Mouse (Mus musculus) forebrain, embryonic 14.5 days (tissue): ENCODE measurements around the gene Vill. TPM values are rescaled to one million over a fixed set of nuclear protein-coding genes. Genes with fewer than 3 reads are reported as not detected.

Source experiments
- ATAC-seq: fragments of 200-750 bp; cut with Nextera tagmentation; 2 replicates; pipeline ENCODE4 v1.8.0; 2017; ENCODE audit warnings: mild to moderate bottlenecking, moderate library complexity
- DNase-seq: peaks from one replicate; pipeline ENCODE4 v3.0.0-alpha.2; 2015; ENCODE audit warnings: low spot score
- H3K27ac ChIP-seq: fragments of 300-500 bp; sonication (generic); 2 replicates; pipeline ENCODE4 v1.5.1; 2014; ENCODE audit warnings: low read depth, mild to moderate bottlenecking, control low read depth, low read length, moderate library complexity
- H3K27me3 ChIP-seq: fragments of 300-500 bp; sonication (generic); replicated peaks from 2 replicates; pipeline ENCODE4 v1.6.1; 2014; ENCODE audit warnings: low read length, control low read depth, mixed read lengths; ENCODE audit not compliant: control insufficient read depth, insufficient read depth
- H3K36me3 ChIP-seq: fragments of 300-500 bp; sonication (generic); 2 replicates; pipeline ENCODE4 v1.6.1; 2014; ENCODE audit warnings: low read length, control low read depth; ENCODE audit not compliant: control insufficient read depth, insufficient read depth
- H3K4me1 ChIP-seq: fragments of 300-500 bp; sonication (generic); 2 replicates; pipeline ENCODE4 v1.6.1; 2014; ENCODE audit warnings: antibody characterized with exemption, low read length, control low read depth; ENCODE audit not compliant: control insufficient read depth, insufficient read depth
- H3K4me2 ChIP-seq: fragments of 300-500 bp; sonication (generic); 2 replicates; pipeline ENCODE4 v1.6.1; 2014; ENCODE audit warnings: mild to moderate bottlenecking, control low read depth, low read length
- H3K4me3 ChIP-seq: fragments of 300-500 bp; sonication (generic); 2 replicates; pipeline ENCODE4 v1.5.1; 2014; ENCODE audit warnings: low read depth, low read length, control low read depth
- H3K9ac ChIP-seq: fragments of 300-500 bp; sonication (generic); 2 replicates; pipeline ENCODE4 v1.6.1; 2014; ENCODE audit warnings: mild to moderate bottlenecking, low read length, control low read depth, moderate library complexity
- H3K9me3 ChIP-seq: fragments of 300-500 bp; sonication (generic); replicated peaks from 2 replicates; pipeline ENCODE4 v1.6.1; 2016; ENCODE audit warnings: low read length, control low read depth, mixed read lengths; ENCODE audit not compliant: control insufficient read depth
- WGBS: fragments of 180-500 bp; shearing (Covaris S2); extraction: QIAGEN DNeasy Blood & Tissue Kit; methylation state at CpG from one replicate; pipeline ENCODE4 v1.1.7; 2014; 5-methylcytosine and 5-hydroxymethylcytosine counted together
- polyA plus RNA-seq: library from polyadenylated mRNA; unstranded; fragments of >200 nt; fragmentation: Nextera tagmentation; extraction: Ambion mirVana; gene quantifications from 2 replicates; pipeline ENCODE4 v1.2.1, GENCODE M21; 2014

Vill gene
- polyA plus RNA-seq, 1 experiment from 2014 or later, result 4.0 TPM

- 88% methylated on average over 11 of the region's 11 CpGs for WGBS
- Histone ChIP-seq H3K27ac (no peak overlapping the region), H3K4me3 (no peak overlapping the region), H3K4me2 (no peak overlapping the region), H3K4me1 (peaks cover 5% of the 10 kb centered on the region; the same call in 1 of the 2 replicates), H3K27me3 (no peaks in the 10 kb centered on the region), H3K36me3 (no peaks in the 10 kb centered on the region), H3K9ac (no peak overlapping the region), H3K9me3 (no peaks in the 10 kb centered on the region)
- ATAC-seq (no peak), DNase-seq (no peak)
Observed at GRCm38 (mm10) chr9:119048182-119048903, 4.2 kb upstream of the Vill start.

- WGBS, result 85% methylated on average over 2 of the region's 2 CpGs
- DNase-seq, result no peak
- Histone ChIP-seq H3K27ac (no peak overlapping the region), H3K9me3 (no peaks in the 10 kb centered on the region), H3K4me1 (peaks cover 5% of the 10 kb centered on the region; the same call in 1 of the 2 replicates), H3K4me2 (no peak overlapping the region), H3K9ac (no peak overlapping the region), H3K36me3 (no peaks in the 10 kb centered on the region), H3K4me3 (no peak overlapping the region), H3K27me3 (no peaks in the 10 kb centered on the region)
- ATAC-seq, result no peak
Observed at GRCm38 (mm10) chr9:119051158-119051557, 1.4 kb upstream of the Vill start.

- ATAC-seq (no peak), DNase-seq (no peak)
- WGBS, result 82% methylated on average over 9 of the region's 9 CpGs
- Histone ChIP-seq H3K27me3 (no peaks in the 10 kb centered on the region), H3K4me1 (peaks cover 5% of the 10 kb centered on the region; the same call in 1 of the 2 replicates), H3K9me3 (no peaks in the 10 kb centered on the region), H3K4me2 (no peak overlapping the region), H3K27ac (no peak overlapping the region), H3K9ac (no peak overlapping the region), H3K36me3 (no peaks in the 10 kb centered on the region), H3K4me3 (no peak overlapping the region)
Observed at GRCm38 (mm10) chr9:119053964-119054576, 1.5 kb downstream of the Vill start.

GRCm38 (mm10) chr9:119055336-119055735 is 2.8 kb downstream of the Vill start:
- Histone ChIP-seq H3K9me3 (no peaks in the 10 kb centered on the region), H3K4me2 (no peak overlapping the region), H3K4me3 (no peak overlapping the region), H3K27ac (no peak overlapping the region), H3K4me1 (peaks cover 5% of the 10 kb centered on the region; the same call in 1 of the 2 replicates), H3K27me3 (no peaks in the 10 kb centered on the region), H3K9ac (no peak overlapping the region), H3K36me3 (no peaks in the 10 kb centered on the region)
- WGBS, result 96% methylated on average over 4 of the region's 4 CpGs
- no peak for DNase-seq
- ATAC-seq, result no peak

- WGBS, result 83% methylated on average over 7 of the region's 7 CpGs
- Histone ChIP-seq H3K36me3 (no peaks in the 10 kb centered on the region), H3K4me2 (no peak overlapping the region), H3K9ac (no peak overlapping the region), H3K27ac (no peak overlapping the region), H3K4me1 (no peaks in the 10 kb centered on the region; the same call in 1 of the 2 replicates), H3K9me3 (no peaks in the 10 kb centered on the region), H3K4me3 (no peak overlapping the region), H3K27me3 (no peaks in the 10 kb centered on the region)
- no peak for DNase-seq
- no peak for ATAC-seq
Observed at GRCm38 (mm10) chr9:119058245-119058644, 5.7 kb downstream of the Vill start.

- H3K4me1 ChIP-seq, result no peaks in the 10 kb centered on the region
- ATAC-seq (no peak), DNase-seq (no peak)
- no peaks in the 10 kb centered on the region for H3K27me3 ChIP-seq
- 91% methylated on average over 10 of the region's 10 CpGs for WGBS
- H3K9me3 ChIP-seq, result no peaks in the 10 kb centered on the region
- no peak overlapping the region for H3K9ac ChIP-seq
- H3K4me3 ChIP-seq, result no peak overlapping the region
- no peak overlapping the region for H3K27ac ChIP-seq
- H3K4me2 ChIP-seq, result no peak overlapping the region
- H3K36me3 ChIP-seq, result no peaks in the 10 kb centered on the region
Observed at GRCm38 (mm10) chr9:119060701-119061100, 8.1 kb downstream of the Vill start.

- H3K9me3 ChIP-seq, result no peaks in the 10 kb centered on the region
- 30% methylated on average over 19 of the region's 19 CpGs for WGBS
Observed at GRCm38 (mm10) chr9:119063036-119063644, 10.6 kb downstream of the Vill start.

GRCm38 (mm10) chr9:119064296-119064695 is 11.7 kb downstream of the Vill start:
- Histone ChIP-seq H3K4me3 (no peak overlapping the region), H3K27ac (no peak overlapping the region), H3K27me3 (no peaks in the 10 kb centered on the region), H3K9ac (no peak overlapping the region), H3K4me1 (no peaks in the 10 kb centered on the region), H3K36me3 (no peaks in the 10 kb centered on the region), H3K9me3 (no peaks in the 10 kb centered on the region), H3K4me2 (no peak overlapping the region)
- no peak for ATAC-seq
- no peak for DNase-seq
- WGBS, result 76% methylated on average over 4 of the region's 4 CpGs

More at GRCm38 (mm10) chr9:119063036-119063644, 10.6 kb downstream of the Vill start:
- Histone ChIP-seq H3K27me3 (no peaks in the 10 kb centered on the region), H3K9ac (no peak overlapping the region), H3K27ac (no peak overlapping the region), H3K4me2 (no peak overlapping the region), H3K36me3 (no peaks in the 10 kb centered on the region), H3K4me3 (no peak overlapping the region), H3K4me1 (no peaks in the 10 kb centered on the region)
- DNase-seq (no peak), ATAC-seq (no peak)

- Histone ChIP-seq H3K27me3 (no peaks in the 10 kb centered on the region), H3K4me2 (no peak overlapping the region), H3K9me3 (no peaks in the 10 kb centered on the region), H3K4me3 (no peak overlapping the region), H3K27ac (no peak overlapping the region), H3K36me3 (no peaks in the 10 kb centered on the region), H3K9ac (no peak overlapping the region), H3K4me1 (no peaks in the 10 kb centered on the region)
- 3% methylated on average over 6 of the region's 6 CpGs for WGBS
- DNase-seq (peak; percentile 86), ATAC-seq (peak; percentile 61)
Observed at GRCm38 (mm10) chr9:119067601-119068000, 15.0 kb downstream of the Vill start.
